Mouse (Mus musculus): ENCODE measurements around the gene Tmed8.

DNA sequence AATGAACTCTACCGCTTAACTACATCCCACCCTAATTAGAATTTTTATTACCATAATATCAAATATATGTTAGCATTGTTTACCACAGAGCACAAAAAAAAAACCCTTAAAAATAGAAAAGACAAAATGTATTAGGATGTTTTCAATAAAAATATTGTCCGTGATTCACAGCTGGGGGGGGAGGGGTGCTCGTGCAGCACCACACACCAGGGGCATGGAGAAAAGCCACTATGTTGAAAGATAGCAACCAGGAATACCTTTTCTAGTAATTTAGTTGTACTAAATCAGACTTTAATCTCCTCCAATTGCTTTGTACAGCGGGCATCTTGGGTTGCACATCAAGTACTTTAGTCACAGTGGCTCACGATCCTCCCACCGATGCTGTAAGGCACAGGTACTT lies 1.5 kb downstream of the Tmed8 start:
- TF ChIP-seq CEBPB (IDR thresholded peaks at IDR 0.05; ENCODE audit: insufficient read depth, poor library complexity, severe bottlenecking) (no peak), POLR2A (IDR thresholded peaks at IDR 0.05; ENCODE audit: insufficient read length, low read depth) (no peak), MAX (IDR thresholded peaks at IDR 0.05; ENCODE audit: low read depth) (no peak), USF1 (IDR thresholded peaks at IDR 0.05; ENCODE audit: low read depth) (no peak), POLR2AphosphoS2 (IDR thresholded peaks at IDR 0.05; ENCODE audit: insufficient read length, low read depth) (no peak), MYOD1 (IDR thresholded peaks at IDR 0.05; ENCODE audit: control insufficient read depth in 1 of 3, insufficient read length in 2 of 3, low read depth in 2 of 3) (no peak), E2F4 (IDR thresholded peaks at IDR 0.05; ENCODE audit: insufficient read depth) (no peak), MYOG (IDR thresholded peaks at IDR 0.05; ENCODE audit: control insufficient read depth in 1 of 3, insufficient read depth in 1 of 3, insufficient read length in 2 of 3, low read depth in 2 of 3) (no peak), TCF12 (IDR thresholded peaks at IDR 0.05; ENCODE audit: insufficient read depth, poor library complexity, severe bottlenecking) (no peak), SRF (IDR thresholded peaks at IDR 0.05; ENCODE audit: control insufficient read depth, insufficient read length, low read depth) (no peak)

Measured in myocyte (in vitro differentiated cells).